In genomic region chr11:102941236-102941635, GRCm38 (mm10) we compare ENCODE assay signal across 43 mouse cellular contexts. TPM values are rescaled to one million over a fixed set of nuclear protein-coding genes. Genes with fewer than 3 reads are reported as not detected.
"Had no signal": no experiment of that assay in that cellular context is flagged by ENCODE, and none has a peak within 500 bp of the region (broad histone marks: within the 10 kb centered on the region; RNA-seq: fewer than 3 reads in every experiment).

No protein-coding gene starts in this region.

- H3K4me2 ChIP-seq: limb, embryonic 12.5 days; limb, embryonic 13.5 days; limb, embryonic 15.5 days; liver, embryonic 11.5 days; liver, embryonic 12.5 days; liver, embryonic 13.5 days; liver, embryonic 15.5 days; lung, embryonic 14.5 days; lung, embryonic 15.5 days; midbrain, embryonic 11.5 days; midbrain, embryonic 12.5 days; midbrain, embryonic 13.5 days; midbrain, embryonic 15.5 days; neural tube, embryonic 12.5 days had no signal

- H3K36me3 ChIP-seq: limb, embryonic 10.5 days; limb, embryonic 12.5 days; limb, embryonic 13.5 days; limb, embryonic 15.5 days; liver, embryonic 12.5 days; liver, embryonic 13.5 days; liver, embryonic 15.5 days; lung, embryonic 15.5 days; midbrain, embryonic 10.5 days; midbrain, embryonic 12.5 days; midbrain, embryonic 13.5 days; midbrain, embryonic 15.5 days; neural tube, embryonic 12.5 days had no signal

- H3K4me3 ChIP-seq: limb, embryonic 10.5 days; limb, embryonic 12.5 days; limb, embryonic 13.5 days; limb, embryonic 15.5 days; liver, embryonic 12.5 days; liver, embryonic 13.5 days; liver, embryonic 15.5 days; lung, embryonic 15.5 days; megakaryocyte, embryonic 14.5 days; midbrain, embryonic 10.5 days; midbrain, embryonic 12.5 days; midbrain, embryonic 13.5 days; midbrain, embryonic 15.5 days; myocyte; neural tube, embryonic 12.5 days had no signal

- H3K9me3 ChIP-seq: limb, embryonic 10.5 days; limb, embryonic 12.5 days; limb, embryonic 13.5 days; limb, embryonic 15.5 days; liver, embryonic 12.5 days; liver, embryonic 13.5 days; liver, embryonic 15.5 days; lung, embryonic 15.5 days; megakaryocyte, embryonic 14.5 days; midbrain, embryonic 10.5 days; midbrain, embryonic 12.5 days; midbrain, embryonic 13.5 days; midbrain, embryonic 15.5 days; neural tube, embryonic 12.5 days had no signal

- DNase-seq: left cerebral cortex, postnatal 4 days; liver; liver, embryonic 13.5 days; liver, postnatal 0 days; lung, adult 18-20 months; lung, adult 2 months; lung, embryonic 14.5 days; lung, postnatal 10 days; lung, postnatal 14 days; lung, postnatal 36 days; lung, postnatal 4 days; midbrain, embryonic 14.5 days had no signal

- H3K27ac ChIP-seq: limb, embryonic 10.5 days; limb, embryonic 12.5 days; limb, embryonic 13.5 days; limb, embryonic 15.5 days; liver, embryonic 12.5 days; liver, embryonic 13.5 days; liver, embryonic 14.5 days; liver, embryonic 15.5 days; lung, embryonic 15.5 days; macrophage; midbrain, embryonic 10.5 days; midbrain, embryonic 12.5 days; midbrain, embryonic 13.5 days; midbrain, embryonic 15.5 days; neural tube, embryonic 12.5 days had no signal

- H3K9ac ChIP-seq: limb, embryonic 12.5 days; limb, embryonic 13.5 days; limb, embryonic 15.5 days; liver, embryonic 12.5 days; liver, embryonic 13.5 days; liver, embryonic 14.5 days; liver, embryonic 15.5 days; liver, postnatal 0 days; lung, embryonic 14.5 days; lung, embryonic 15.5 days; midbrain, embryonic 12.5 days; midbrain, embryonic 13.5 days; midbrain, embryonic 15.5 days; neural tube, embryonic 12.5 days had no signal

- ATAC-seq: liver, embryonic 12.5 days; liver, postnatal 0 days; lung, postnatal 0 days; midbrain, embryonic 13.5 days; midbrain, embryonic 15.5 days; midbrain, embryonic 16.5 days had no signal

RNA-seq across cellular contexts. Expression of gene C1ql1, which starts 5.3 kb away (rescaled TPM):
- total RNA-seq: liver, adult 2 months; megakaryocyte progenitor cell, adult 5-6 weeks; megakaryocyte, adult 5-6 weeks; megakaryocyte-erythroid progenitor cell, adult 5-6 weeks; monocyte, adult 5-6 weeks had no signal
- polyA plus RNA-seq: liver, adult 2 months; macrophage had no signal

RNA-seq across cellular contexts. Expression of gene Kif18b, which starts 16.3 kb away (rescaled TPM):
- total RNA-seq: monocyte, adult 5-6 weeks had no signal

RNA-seq across cellular contexts. Expression of gene Gfap, which starts 40.5 kb away (rescaled TPM):
- total RNA-seq: megakaryocyte progenitor cell, adult 5-6 weeks; monocyte, adult 5-6 weeks had no signal
- polyA plus RNA-seq: macrophage; midbrain, embryonic 12.5 days; midbrain, embryonic 13.5 days had no signal

RNA-seq across cellular contexts. Expression of gene Fam187a, which starts 56.3 kb away (rescaled TPM):
- total RNA-seq: left cerebral cortex, postnatal 10 days; left cerebral cortex, postnatal 4 days; liver, adult 2 months; megakaryocyte progenitor cell, adult 5-6 weeks; megakaryocyte, adult 5-6 weeks; megakaryocyte-erythroid progenitor cell, adult 5-6 weeks; midbrain, postnatal 0 days; monocyte, adult 5-6 weeks had no signal
- polyA plus RNA-seq: limb, embryonic 10.5 days; limb, embryonic 11.5 days; limb, embryonic 12.5 days; limb, embryonic 13.5 days; limb, embryonic 14.5 days; limb, embryonic 15.5 days; liver, adult 2 months; liver, embryonic 11.5 days; liver, embryonic 12.5 days; liver, embryonic 15.5 days; liver, embryonic 16.5 days; liver, postnatal 0 days; lung, embryonic 14.5 days; lung, embryonic 15.5 days; lung, postnatal 0 days; macrophage; midbrain, embryonic 10.5 days; midbrain, embryonic 12.5 days; midbrain, embryonic 13.5 days; midbrain, embryonic 14.5 days; midbrain, embryonic 15.5 days; midbrain, embryonic 16.5 days; myocyte; neural tube, embryonic 11.5 days; neural tube, embryonic 12.5 days had no signal
